Mouse (Mus musculus): ENCODE results near the gene Thada. TPM values are rescaled to one million over a fixed set of nuclear protein-coding genes. Genes with fewer than 3 reads are reported as not detected.

Gene Thada
- polyA plus RNA-seq, 1 experiment from 2014 or later, result 8.9 TPM

DNA sequence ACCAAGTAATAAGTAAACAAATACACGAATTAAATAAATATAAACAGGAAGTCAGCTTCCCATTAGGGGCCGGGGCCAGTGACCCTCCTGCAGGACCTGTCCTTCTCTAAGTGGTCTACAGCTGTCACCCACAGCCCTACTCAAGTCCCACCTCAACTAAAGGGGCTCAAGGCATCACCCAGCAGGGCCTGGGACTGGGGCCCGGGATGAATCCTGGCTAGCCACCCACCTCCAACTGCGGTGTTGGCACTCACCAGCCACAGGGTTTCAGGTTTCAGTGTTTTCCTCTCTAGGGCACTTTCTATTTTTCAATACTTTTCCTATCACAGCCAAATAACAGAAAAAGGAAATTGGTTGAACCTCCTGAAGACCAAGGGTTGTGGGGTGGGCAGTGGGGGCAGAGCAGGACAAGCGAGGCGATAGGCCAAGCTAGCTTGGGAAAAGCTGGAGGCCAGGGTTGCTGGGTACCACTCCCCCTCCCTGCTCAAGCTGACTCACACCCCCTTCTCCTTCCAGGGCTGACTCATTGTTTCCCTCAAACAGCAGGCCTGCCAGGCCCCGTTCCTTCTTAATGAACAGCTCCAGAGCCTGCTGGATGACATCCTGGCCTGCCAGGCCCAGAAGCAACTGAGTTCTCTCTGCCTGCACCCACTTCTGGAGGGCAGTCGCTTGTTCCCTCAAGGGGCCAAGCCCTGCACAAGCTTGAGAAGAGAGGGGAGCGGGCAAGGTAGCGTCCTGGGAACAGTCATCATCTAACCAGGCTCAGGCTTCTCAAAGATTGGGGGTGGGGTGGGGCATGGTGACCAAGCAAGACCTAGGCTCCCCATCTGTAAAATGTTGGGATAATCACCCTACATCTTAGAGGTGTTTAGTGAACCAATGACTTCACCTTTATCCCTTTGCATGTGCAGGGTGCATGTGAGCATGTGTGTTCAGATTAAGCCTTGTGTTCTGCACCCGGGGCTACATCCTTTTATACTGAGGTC is 317.2 kb downstream of the Thada start:
- no peaks in the 10 kb centered on the region for H3K27me3 ChIP-seq (ENCODE audit: control insufficient read depth, insufficient read depth, low read length)
- H3K36me3 ChIP-seq (ENCODE audit: control insufficient read depth, insufficient read depth, low read length), result no peaks in the 10 kb centered on the region
- no peak overlapping the region for H3K4me3 ChIP-seq (ENCODE audit: low read depth, low read length)
- peak; percentile 65 for ATAC-seq (replicated peaks; ENCODE audit: insufficient number of reproducible peaks, low FRiP score, low TSS enrichment)
- H3K9ac ChIP-seq (ENCODE audit: low read depth, low read length), result peak overlapping the region; percentile 49; the same call in 1 of the 2 replicates
- peaks cover 62% of the 10 kb centered on the region for H3K4me1 ChIP-seq (ENCODE audit: control insufficient read depth, insufficient read depth, low read length)
- H3K27ac ChIP-seq (ENCODE audit: low read depth, low read length), result peak overlapping the region; percentile 81
- 23% methylated on average over 11 of the region's 11 CpGs for WGBS (ENCODE audit: insufficient replicate concordance)
- H3K4me2 ChIP-seq, result peak overlapping the region; percentile 25
- no peaks in the 10 kb centered on the region for H3K9me3 ChIP-seq (replicated peaks; ENCODE audit: control insufficient read depth, low read length)

DNA sequence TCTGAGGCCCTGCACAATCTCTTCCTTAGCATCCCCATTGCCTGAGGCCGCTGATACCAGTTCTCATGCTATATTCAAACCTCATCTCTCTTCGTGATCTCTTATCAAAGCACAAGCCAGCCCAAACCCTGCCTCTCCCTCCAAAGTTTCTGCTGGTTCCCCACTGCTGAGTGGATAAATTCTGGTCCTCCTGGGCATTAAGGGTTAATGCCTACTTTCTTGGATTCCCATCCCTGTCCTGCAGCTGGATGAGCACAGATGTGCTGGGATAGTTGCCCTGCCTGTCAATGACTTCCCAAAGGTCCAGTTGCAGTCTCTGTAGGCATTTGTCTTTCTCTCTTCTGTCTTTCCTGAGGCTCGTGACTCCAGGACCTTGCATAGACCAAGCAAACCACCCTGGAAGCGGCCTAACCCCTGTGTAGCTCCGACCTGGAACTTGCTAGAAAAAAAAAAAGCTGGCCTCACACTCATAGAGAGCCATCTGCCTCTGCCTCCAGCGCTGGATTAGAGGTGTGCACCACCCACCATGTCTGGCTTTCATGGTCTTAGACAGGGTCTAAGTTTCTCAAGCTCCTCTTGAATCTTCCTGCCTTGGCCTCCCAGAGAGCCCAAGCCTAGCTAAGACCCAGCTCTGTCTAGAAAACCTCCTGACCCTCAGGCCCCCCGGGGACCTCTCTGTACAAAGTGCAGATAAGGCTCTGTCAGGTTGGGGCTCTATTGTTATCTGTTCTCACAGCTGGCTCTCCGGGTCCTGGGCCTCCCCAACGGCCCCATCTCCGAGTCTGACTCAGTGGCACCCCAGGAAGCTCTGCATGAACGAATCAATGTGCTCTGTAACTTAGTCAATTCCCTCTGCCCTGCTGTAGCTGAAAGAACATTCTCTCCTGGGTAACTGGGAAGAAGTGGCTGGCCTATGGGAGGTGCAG is 318.6 kb downstream of the Thada start:
- Histone ChIP-seq H3K4me1 (ENCODE audit: control insufficient read depth, insufficient read depth, low read length) (peaks cover 61% of the 10 kb centered on the region), H3K27me3 (ENCODE audit: control insufficient read depth, insufficient read depth, low read length) (no peaks in the 10 kb centered on the region), H3K27ac (ENCODE audit: low read depth, low read length) (peak overlapping the region; percentile 81), H3K9ac (ENCODE audit: low read depth, low read length) (peak overlapping the region; percentile 54; the same call in 1 of the 2 replicates), H3K9me3 (replicated peaks; ENCODE audit: control insufficient read depth, low read length) (no peaks in the 10 kb centered on the region), H3K4me3 (ENCODE audit: low read depth, low read length) (no peak overlapping the region), H3K36me3 (ENCODE audit: control insufficient read depth, insufficient read depth, low read length) (no peaks in the 10 kb centered on the region), H3K4me2 (peak overlapping the region; percentile 36)
- WGBS (ENCODE audit: insufficient replicate concordance), result 45% methylated on average over 11 of the region's 11 CpGs
- peak; percentile 83 for ATAC-seq (replicated peaks; ENCODE audit: insufficient number of reproducible peaks, low FRiP score, low TSS enrichment)

DNA sequence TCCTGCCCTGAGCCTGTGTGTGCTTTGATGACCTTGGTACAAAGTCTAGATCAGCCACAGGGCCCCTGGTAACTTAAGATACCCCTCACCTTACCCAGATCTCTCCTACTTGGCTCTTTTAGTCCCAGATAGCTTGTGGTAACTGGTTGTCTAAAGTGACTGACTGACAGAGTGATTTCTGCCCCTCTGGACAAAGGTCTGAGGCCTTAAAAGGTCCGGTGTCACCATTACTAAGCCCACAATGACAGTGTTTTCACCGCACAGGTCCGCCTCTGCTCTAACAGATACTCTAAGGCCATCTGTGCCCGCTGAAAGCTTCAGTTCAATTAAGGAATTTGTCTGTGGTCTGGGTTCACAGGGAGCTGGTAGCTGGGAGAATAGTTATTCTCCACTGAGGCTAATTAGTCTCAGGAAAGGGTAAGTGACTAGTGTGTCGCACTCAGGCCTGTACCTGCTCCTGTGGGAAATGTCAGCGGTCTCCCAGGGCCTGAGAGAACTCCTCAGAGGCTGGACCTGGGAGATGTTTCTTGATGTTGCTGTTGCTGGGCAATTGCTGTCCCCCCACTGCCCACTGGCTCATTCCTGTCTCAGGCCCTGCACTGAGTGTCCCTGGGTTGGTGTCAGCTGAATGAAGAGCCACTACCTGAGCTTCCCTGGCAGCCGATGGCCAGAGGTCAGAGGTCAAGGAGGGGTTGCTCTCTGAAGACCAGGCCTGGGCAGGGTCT is 319.4 kb downstream of the Thada start:
- Histone ChIP-seq H3K27me3 (ENCODE audit: control insufficient read depth, insufficient read depth, low read length) (no peaks in the 10 kb centered on the region), H3K9me3 (replicated peaks; ENCODE audit: control insufficient read depth, low read length) (no peaks in the 10 kb centered on the region), H3K4me3 (ENCODE audit: low read depth, low read length) (no peak overlapping the region), H3K36me3 (ENCODE audit: control insufficient read depth, insufficient read depth, low read length) (no peaks in the 10 kb centered on the region), H3K4me2 (peak overlapping the region; percentile 5; the same call in 1 of the 2 replicates), H3K4me1 (ENCODE audit: control insufficient read depth, insufficient read depth, low read length) (peaks cover 56% of the 10 kb centered on the region), H3K27ac (ENCODE audit: low read depth, low read length) (peak overlapping the region; percentile 81), H3K9ac (ENCODE audit: low read depth, low read length) (peak overlapping the region; percentile 54)
- 55% methylated on average over 7 of the region's 7 CpGs for WGBS (ENCODE audit: insufficient replicate concordance)
- ATAC-seq (replicated peaks; ENCODE audit: insufficient number of reproducible peaks, low FRiP score, low TSS enrichment), result no peak

DNA sequence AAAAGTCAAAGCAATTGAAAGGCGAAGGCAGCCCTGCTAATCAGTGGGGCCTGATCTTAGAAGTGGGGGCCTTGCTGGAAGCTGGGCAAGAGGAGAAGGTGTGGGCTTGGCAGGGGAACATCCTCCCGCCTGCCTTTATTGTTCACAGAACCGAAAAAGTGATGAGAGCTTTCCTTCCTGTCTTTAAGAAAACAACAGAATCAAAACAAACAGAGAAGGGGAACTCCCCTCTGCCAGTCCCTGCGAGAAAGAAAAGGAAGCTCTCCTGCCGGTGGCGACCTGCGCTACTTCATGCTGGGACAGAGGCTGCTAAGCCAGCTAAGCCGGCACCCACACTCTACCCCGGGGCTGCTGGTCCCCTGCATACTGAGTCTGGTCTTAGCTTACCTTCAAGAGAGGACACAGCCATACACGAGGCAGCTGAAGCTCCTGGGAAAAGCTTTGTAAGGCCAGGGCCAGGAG is 320.1 kb downstream of the Thada start:
- Histone ChIP-seq H3K9ac (ENCODE audit: low read depth, low read length) (peak overlapping the region; percentile 54), H3K27me3 (ENCODE audit: control insufficient read depth, insufficient read depth, low read length) (no peaks in the 10 kb centered on the region), H3K36me3 (ENCODE audit: control insufficient read depth, insufficient read depth, low read length) (no peaks in the 10 kb centered on the region), H3K4me3 (ENCODE audit: low read depth, low read length) (no peak overlapping the region), H3K27ac (ENCODE audit: low read depth, low read length) (peak overlapping the region; percentile 81), H3K4me2 (no peak overlapping the region), H3K9me3 (replicated peaks; ENCODE audit: control insufficient read depth, low read length) (no peaks in the 10 kb centered on the region), H3K4me1 (ENCODE audit: control insufficient read depth, insufficient read depth, low read length) (peaks cover 61% of the 10 kb centered on the region)
- no peak for ATAC-seq (replicated peaks; ENCODE audit: insufficient number of reproducible peaks, low FRiP score, low TSS enrichment)
- 13% methylated on average over 10 of the region's 10 CpGs for WGBS (ENCODE audit: insufficient replicate concordance)

DNA sequence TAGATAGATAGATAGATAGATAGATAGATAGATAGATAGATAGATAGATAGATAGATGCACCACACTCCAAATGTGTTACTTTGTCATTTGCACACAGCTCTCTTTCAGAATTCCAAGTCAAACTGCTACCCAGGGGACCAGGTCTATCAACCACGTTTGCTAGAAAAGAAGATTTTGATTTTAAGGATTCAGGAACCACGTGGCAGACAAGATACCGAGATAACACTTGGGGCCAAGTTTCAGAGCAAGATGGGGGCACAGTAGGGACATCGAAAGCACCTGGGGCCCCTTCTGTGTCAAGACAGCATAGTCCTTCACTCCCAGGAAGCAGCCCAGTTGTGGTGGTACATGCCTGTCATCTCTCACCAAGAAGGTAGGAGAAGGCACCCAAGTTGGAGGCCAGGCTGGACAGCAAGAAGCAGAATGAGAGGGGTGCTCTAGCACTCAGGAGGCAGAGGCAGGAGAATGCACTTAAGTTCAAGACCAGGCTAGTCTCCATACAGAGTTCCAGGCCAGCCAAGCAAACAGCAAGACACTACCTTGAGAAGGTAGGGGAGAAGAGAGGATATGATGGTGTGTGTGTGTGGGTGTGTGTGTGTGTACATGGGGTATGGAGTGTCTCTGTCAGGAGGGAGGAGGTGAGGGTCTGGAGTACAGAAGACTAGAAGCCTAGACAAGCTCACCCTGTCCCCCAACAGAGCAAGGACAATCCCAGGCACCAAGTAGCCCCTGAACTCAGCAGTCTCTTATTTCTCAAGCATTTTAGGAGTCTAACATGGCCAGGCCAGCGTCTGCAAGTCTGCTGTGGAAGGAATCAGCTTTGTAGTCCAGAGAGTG is 321.0 kb downstream of the Thada start:
- WGBS (ENCODE audit: insufficient replicate concordance), result 68% methylated on average over 5 of the region's 5 CpGs
- no peaks in the 10 kb centered on the region for H3K9me3 ChIP-seq (replicated peaks; ENCODE audit: control insufficient read depth, low read length)
- no peak for ATAC-seq (replicated peaks; ENCODE audit: insufficient number of reproducible peaks, low FRiP score, low TSS enrichment)
- no peak overlapping the region for H3K4me3 ChIP-seq (ENCODE audit: low read depth, low read length)
- no peaks in the 10 kb centered on the region for H3K36me3 ChIP-seq (ENCODE audit: control insufficient read depth, insufficient read depth, low read length)
- H3K4me2 ChIP-seq, result no peak overlapping the region
- no peaks in the 10 kb centered on the region for H3K27me3 ChIP-seq (ENCODE audit: control insufficient read depth, insufficient read depth, low read length)
- peak overlapping the region; percentile 81 for H3K27ac ChIP-seq (ENCODE audit: low read depth, low read length)
- peaks cover 61% of the 10 kb centered on the region for H3K4me1 ChIP-seq (ENCODE audit: control insufficient read depth, insufficient read depth, low read length)
- H3K9ac ChIP-seq (ENCODE audit: low read depth, low read length), result no peak overlapping the region

DNA sequence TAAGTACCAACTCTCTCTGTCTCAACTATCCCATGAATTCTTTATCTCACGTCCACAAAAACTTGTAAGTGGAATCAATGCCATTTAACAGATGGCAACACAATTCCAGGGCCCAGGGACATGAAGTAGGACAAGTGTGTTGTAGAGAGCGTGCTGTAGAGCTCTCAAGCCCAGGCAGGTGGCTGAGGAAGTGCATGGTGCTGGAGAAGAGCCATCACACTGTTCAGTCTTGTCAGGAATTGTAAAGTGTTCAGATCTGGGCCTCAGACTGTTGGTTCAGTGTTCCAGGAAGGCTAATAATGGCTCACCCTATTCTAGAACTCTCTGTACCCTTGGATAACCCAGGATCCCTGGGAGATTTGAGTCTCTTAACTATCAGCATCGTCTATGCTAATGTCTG is 321.9 kb downstream of the Thada start:
- Histone ChIP-seq H3K9me3 (replicated peaks; ENCODE audit: control insufficient read depth, low read length) (no peaks in the 10 kb centered on the region), H3K27ac (ENCODE audit: low read depth, low read length) (no peak overlapping the region), H3K27me3 (ENCODE audit: control insufficient read depth, insufficient read depth, low read length) (no peaks in the 10 kb centered on the region), H3K4me3 (ENCODE audit: low read depth, low read length) (no peak overlapping the region), H3K4me1 (ENCODE audit: control insufficient read depth, insufficient read depth, low read length) (peaks cover 55% of the 10 kb centered on the region), H3K9ac (ENCODE audit: low read depth, low read length) (no peak overlapping the region), H3K4me2 (no peak overlapping the region), H3K36me3 (ENCODE audit: control insufficient read depth, insufficient read depth, low read length) (no peaks in the 10 kb centered on the region)
- 89% methylated on average over 3 of the region's 3 CpGs for WGBS (ENCODE audit: insufficient replicate concordance)
- ATAC-seq (replicated peaks; ENCODE audit: insufficient number of reproducible peaks, low FRiP score, low TSS enrichment), result no peak

DNA sequence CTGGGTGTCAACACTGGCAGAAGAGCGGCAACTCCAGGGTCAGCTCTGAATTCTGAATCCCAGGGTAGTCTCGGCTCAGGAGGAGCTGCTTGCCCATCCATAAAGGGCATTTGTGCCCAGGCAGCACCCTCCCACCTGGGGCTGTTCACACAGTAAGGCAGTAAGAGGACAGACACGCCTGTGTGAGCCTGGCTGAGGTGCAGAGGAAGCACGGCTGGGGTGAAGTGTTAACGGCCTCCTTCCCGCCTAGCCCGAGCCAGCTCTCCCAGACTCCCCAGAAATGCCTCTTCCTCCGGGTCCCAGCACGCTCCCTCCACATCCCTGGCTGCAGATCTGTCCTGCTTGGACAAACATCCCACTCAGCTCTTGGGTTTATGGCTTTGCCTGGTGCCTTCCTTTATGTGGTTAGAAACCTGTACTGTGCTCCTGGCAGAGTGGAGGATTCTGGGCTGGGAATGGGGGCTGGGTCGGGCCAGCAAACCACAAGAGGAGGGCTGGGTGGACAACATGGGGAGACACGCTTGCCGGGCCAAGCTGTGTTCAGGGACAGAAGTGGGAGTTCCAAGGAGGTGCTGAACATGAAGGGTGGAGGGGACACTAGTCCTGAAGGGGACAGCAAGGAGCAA is 322.7 kb downstream of the Thada start:
- Histone ChIP-seq H3K27ac (ENCODE audit: low read depth, low read length) (no peak overlapping the region), H3K4me2 (no peak overlapping the region), H3K27me3 (ENCODE audit: control insufficient read depth, insufficient read depth, low read length) (no peaks in the 10 kb centered on the region), H3K4me3 (ENCODE audit: low read depth, low read length) (no peak overlapping the region), H3K4me1 (ENCODE audit: control insufficient read depth, insufficient read depth, low read length) (peaks cover 47% of the 10 kb centered on the region), H3K9ac (ENCODE audit: low read depth, low read length) (no peak overlapping the region), H3K36me3 (ENCODE audit: control insufficient read depth, insufficient read depth, low read length) (no peaks in the 10 kb centered on the region), H3K9me3 (replicated peaks; ENCODE audit: control insufficient read depth, low read length) (no peaks in the 10 kb centered on the region)
- no peak for ATAC-seq (replicated peaks; ENCODE audit: insufficient number of reproducible peaks, low FRiP score, low TSS enrichment)
- 44% methylated on average over 12 of the region's 12 CpGs for WGBS (ENCODE audit: insufficient replicate concordance)
